Mouse (Mus musculus): ENCODE measurements around the gene Hist1h2bh. TPM values are rescaled to one million over a fixed set of nuclear protein-coding genes. Genes with fewer than 3 reads are reported as not detected.
"Not testable (repeated sequence)": the region's sequence is repeated elsewhere in the genome, so short reads cannot be mapped to it uniquely, and the experiment has no call there.

Hist1h2bh gene
- polyA plus RNA-seq, 1 experiment from 2014 or later = 1.6 TPM

GRCm38 (mm10) chr13:23570261-23571021 lies 27.2 kb upstream of the Hist1h2bh start:
- not testable (repeated sequence) for ATAC-seq (replicated peaks; ENCODE audit: low FRiP score); H3K27me3 ChIP-seq (replicated peaks; ENCODE audit: control insufficient read depth, insufficient read depth, low read length); H3K36me3 ChIP-seq (ENCODE audit: control insufficient read depth, insufficient read depth, low read length); DNase-seq (ENCODE audit: low spot score); H3K4me1 ChIP-seq (replicated peaks; ENCODE audit: control insufficient read depth, insufficient read depth, low read length); H3K9me3 ChIP-seq (ENCODE audit: control insufficient read depth, low read length)
- Histone ChIP-seq H3K4me3 (ENCODE audit: low read depth, low read length) (peak overlapping the region; percentile 37), H3K4me2 (peak overlapping the region; percentile 66), H3K27ac (ENCODE audit: low read depth, low read length) (peak overlapping the region; percentile 97), H3K9ac (ENCODE audit: low read depth, low read length) (peak overlapping the region; percentile 69)
- WGBS = 2% methylated on average over 24 of the region's 41 CpGs

- Histone ChIP-seq H3K4me3 (ENCODE audit: low read depth, low read length) (no peak overlapping the region), H3K9me3 (ENCODE audit: control insufficient read depth, low read length) (no peaks in the 10 kb centered on the region), H3K4me2 (no peak overlapping the region), H3K27me3 (replicated peaks; ENCODE audit: control insufficient read depth, insufficient read depth, low read length) (no peaks in the 10 kb centered on the region), H3K36me3 (ENCODE audit: control insufficient read depth, insufficient read depth, low read length) (no peaks in the 10 kb centered on the region), H3K9ac (ENCODE audit: low read depth, low read length) (no peak overlapping the region), H3K4me1 (replicated peaks; ENCODE audit: control insufficient read depth, insufficient read depth, low read length) (no peaks in the 10 kb centered on the region), H3K27ac (ENCODE audit: low read depth, low read length) (peak overlapping the region; percentile 100; the same call in 1 of the 2 replicates)
- no peak for DNase-seq (ENCODE audit: low spot score)
- 84% methylated on average over 2 of the region's 2 CpGs for WGBS
- no peak for ATAC-seq (replicated peaks; ENCODE audit: low FRiP score)
These were observed 21.3 kb upstream of the Hist1h2bh start for GRCm38 (mm10) chr13:23564482-23564881.

- Histone ChIP-seq H3K4me2 (peak overlapping the region; percentile 81), H3K36me3 (ENCODE audit: control insufficient read depth, insufficient read depth, low read length) (no peaks in the 10 kb centered on the region), H3K4me1 (replicated peaks; ENCODE audit: control insufficient read depth, insufficient read depth, low read length) (no peaks in the 10 kb centered on the region), H3K4me3 (ENCODE audit: low read depth, low read length) (peak overlapping the region; percentile 39), H3K27me3 (replicated peaks; ENCODE audit: control insufficient read depth, insufficient read depth, low read length) (no peaks in the 10 kb centered on the region), H3K9ac (ENCODE audit: low read depth, low read length) (peak overlapping the region; percentile 77), H3K27ac (ENCODE audit: low read depth, low read length) (peak overlapping the region; percentile 100), H3K9me3 (ENCODE audit: control insufficient read depth, low read length) (no peaks in the 10 kb centered on the region)
- DNase-seq (ENCODE audit: low spot score) = peak; percentile 44
- 2% methylated on average over 18 of the region's 18 CpGs for WGBS
- ATAC-seq (replicated peaks; ENCODE audit: low FRiP score) = peak; percentile 34
These were observed 19.7 kb upstream of the Hist1h2bh start for GRCm38 (mm10) chr13:23562699-23563462.

GRCm38 (mm10) chr13:23561883-23562659 lies 18.9 kb upstream of the Hist1h2bh start, which contains the start of gene Hist1h3e:
Gene Hist1h3e (minus strand): TSS chr13:23562369.
- Histone ChIP-seq H3K27ac (ENCODE audit: low read depth, low read length) (peak within 1 kb of the TSS; percentile 100), H3K4me3 (ENCODE audit: low read depth, low read length) (peak within 1 kb of the TSS; percentile 39), H3K9ac (ENCODE audit: low read depth, low read length) (peak within 1 kb of the TSS; percentile 77), H3K4me2 (peak within 1 kb of the TSS; percentile 81)
- H3K27me3 ChIP-seq (replicated peaks; ENCODE audit: control insufficient read depth, insufficient read depth, low read length); H3K9me3 ChIP-seq (ENCODE audit: control insufficient read depth, low read length); H3K4me1 ChIP-seq (replicated peaks; ENCODE audit: control insufficient read depth, insufficient read depth, low read length); H3K36me3 ChIP-seq (ENCODE audit: control insufficient read depth, insufficient read depth, low read length): not testable (repeated sequence)
- ATAC-seq (replicated peaks; ENCODE audit: low FRiP score) (peak; percentile 93), DNase-seq (ENCODE audit: low spot score) (peak; percentile 91)
- WGBS = under 1% methylated on average over 55 of the region's 67 CpGs

- WGBS = 0% methylated on average over 2 of the region's 5 CpGs
- not testable (repeated sequence) for DNase-seq (ENCODE audit: low spot score); H3K27me3 ChIP-seq (replicated peaks; ENCODE audit: control insufficient read depth, insufficient read depth, low read length); H3K36me3 ChIP-seq (ENCODE audit: control insufficient read depth, insufficient read depth, low read length); H3K4me1 ChIP-seq (replicated peaks; ENCODE audit: control insufficient read depth, insufficient read depth, low read length); ATAC-seq (replicated peaks; ENCODE audit: low FRiP score); H3K9me3 ChIP-seq (ENCODE audit: control insufficient read depth, low read length)
- Histone ChIP-seq H3K4me3 (ENCODE audit: low read depth, low read length) (peak overlapping the region; percentile 37), H3K9ac (ENCODE audit: low read depth, low read length) (peak overlapping the region; percentile 48), H3K4me2 (peak overlapping the region; percentile 48), H3K27ac (ENCODE audit: low read depth, low read length) (peak overlapping the region; percentile 100)
These were observed 18.3 kb upstream of the Hist1h2bh start for GRCm38 (mm10) chr13:23561531-23561882.

GRCm38 (mm10) chr13:23560699-23561098 lies 17.5 kb upstream of the Hist1h2bh start:
- peak; percentile 51 for DNase-seq (ENCODE audit: low spot score)
- H3K4me2 ChIP-seq = peak overlapping the region; percentile 47
- peak overlapping the region; percentile 64 for H3K27ac ChIP-seq (ENCODE audit: low read depth, low read length)
- peak overlapping the region; percentile 50; the same call in 1 of the 2 replicates for H3K9ac ChIP-seq (ENCODE audit: low read depth, low read length)
- 0 out of 2 replicates have a peak overlapping the region, but pooled peaks have one; percentile 10 for H3K4me3 ChIP-seq (ENCODE audit: low read depth, low read length)
- H3K9me3 ChIP-seq (ENCODE audit: control insufficient read depth, low read length); ATAC-seq (replicated peaks; ENCODE audit: low FRiP score); H3K27me3 ChIP-seq (replicated peaks; ENCODE audit: control insufficient read depth, insufficient read depth, low read length); H3K4me1 ChIP-seq (replicated peaks; ENCODE audit: control insufficient read depth, insufficient read depth, low read length); H3K36me3 ChIP-seq (ENCODE audit: control insufficient read depth, insufficient read depth, low read length): not testable (repeated sequence)
- WGBS = 27% methylated on average over 2 of the region's 2 CpGs

- ATAC-seq (replicated peaks; ENCODE audit: low FRiP score) = no peak
- Histone ChIP-seq H3K27ac (ENCODE audit: low read depth, low read length) (peak overlapping the region; percentile 100), H3K4me1 (replicated peaks; ENCODE audit: control insufficient read depth, insufficient read depth, low read length) (0 out of 2 replicates have a peak, but pooled peaks cover 7% of the 10 kb centered on the region), H3K36me3 (ENCODE audit: control insufficient read depth, insufficient read depth, low read length) (no peaks in the 10 kb centered on the region), H3K9me3 (ENCODE audit: control insufficient read depth, low read length) (no peaks in the 10 kb centered on the region), H3K4me2 (peak overlapping the region; percentile 83), H3K27me3 (replicated peaks; ENCODE audit: control insufficient read depth, insufficient read depth, low read length) (no peaks in the 10 kb centered on the region), H3K9ac (ENCODE audit: low read depth, low read length) (peak overlapping the region; percentile 91; the same call in 1 of the 2 replicates), H3K4me3 (ENCODE audit: low read depth, low read length) (peak overlapping the region; percentile 56)
- no peak for DNase-seq (ENCODE audit: low spot score)
- 67% methylated on average over 3 of the region's 3 CpGs for WGBS
These were observed 13.7 kb upstream of the Hist1h2bh start for GRCm38 (mm10) chr13:23556906-23557305.

GRCm38 (mm10) chr13:23555839-23556416 lies 12.7 kb upstream of the Hist1h2bh start:
- Histone ChIP-seq H3K27ac (ENCODE audit: low read depth, low read length) (peak overlapping the region; percentile 100), H3K9ac (ENCODE audit: low read depth, low read length) (peak overlapping the region; percentile 91), H3K36me3 (ENCODE audit: control insufficient read depth, insufficient read depth, low read length) (no peaks in the 10 kb centered on the region), H3K4me2 (peak overlapping the region; percentile 83), H3K4me1 (replicated peaks; ENCODE audit: control insufficient read depth, insufficient read depth, low read length) (0 out of 2 replicates have a peak, but pooled peaks cover 8% of the 10 kb centered on the region), H3K9me3 (ENCODE audit: control insufficient read depth, low read length) (no peaks in the 10 kb centered on the region), H3K27me3 (replicated peaks; ENCODE audit: control insufficient read depth, insufficient read depth, low read length) (no peaks in the 10 kb centered on the region), H3K4me3 (ENCODE audit: low read depth, low read length) (peak overlapping the region; percentile 56)
- WGBS = under 1% methylated on average over 18 of the region's 18 CpGs
- ATAC-seq (replicated peaks; ENCODE audit: low FRiP score) (peak; percentile 66), DNase-seq (ENCODE audit: low spot score) (peak; percentile 75)

Measured in liver, embryonic 11.5 days (tissue).